Mouse (Mus musculus) liver, postnatal 0 days (tissue): ENCODE data around the gene Lamc2.

Experiments used
- CTCF ChIP-seq: sonication (generic); IDR thresholded peaks from 2 replicates; pipeline ENCODE4 v1.5.1; 2016; ENCODE audit warnings: antibody characterized with exemption, low read depth
- EP300 ChIP-seq: IDR thresholded peaks from 2 replicates; pipeline ENCODE4 v1.6.1; 2016; ENCODE audit warnings: antibody characterized with exemption, low read depth, mild to moderate bottlenecking

- TF ChIP-seq CTCF: no peak
- TF ChIP-seq EP300: no peak
Measured at GRCm38 (mm10) chr1:153093172-153093571, 93.1 kb downstream of the Lamc2 start.
